Mouse (Mus musculus) erythroblast, adult 5-6 weeks (primary cell): ENCODE measurements around the gene Per1. TPM values are rescaled to one million over a fixed set of nuclear protein-coding genes. Genes with fewer than 3 reads are reported as not detected.

Experiments
- ATAC-seq: replicated peaks from 2 replicates; pipeline ENCODE4 v1.8.0; 2016; ENCODE audit warnings: moderate number of reproducible peaks, mild to moderate bottlenecking, moderate TSS enrichment, inconsistent platforms; ENCODE audit not compliant: poor library complexity, low FRiP score, severe bottlenecking
- total RNA-seq, 2 experiments: library from RNA; stranded (forward) in 1 of 2; stranded (reverse) in 1 of 2; fragments of 150-400 nt in 1 of 2; fragments of 200-764, 138-1000 nt in 1 of 2; gene quantifications; 2 replicates each; pipeline versions ENCODE4 v1.2.3 to v1.2.4; 2015 to 2017; ENCODE audit warnings: low replicate concordance in 2 of 2

The Per1 gene
- total RNA-seq, 2 experiments from 2014 or later: 1.9 to 2.3 TPM

DNA sequence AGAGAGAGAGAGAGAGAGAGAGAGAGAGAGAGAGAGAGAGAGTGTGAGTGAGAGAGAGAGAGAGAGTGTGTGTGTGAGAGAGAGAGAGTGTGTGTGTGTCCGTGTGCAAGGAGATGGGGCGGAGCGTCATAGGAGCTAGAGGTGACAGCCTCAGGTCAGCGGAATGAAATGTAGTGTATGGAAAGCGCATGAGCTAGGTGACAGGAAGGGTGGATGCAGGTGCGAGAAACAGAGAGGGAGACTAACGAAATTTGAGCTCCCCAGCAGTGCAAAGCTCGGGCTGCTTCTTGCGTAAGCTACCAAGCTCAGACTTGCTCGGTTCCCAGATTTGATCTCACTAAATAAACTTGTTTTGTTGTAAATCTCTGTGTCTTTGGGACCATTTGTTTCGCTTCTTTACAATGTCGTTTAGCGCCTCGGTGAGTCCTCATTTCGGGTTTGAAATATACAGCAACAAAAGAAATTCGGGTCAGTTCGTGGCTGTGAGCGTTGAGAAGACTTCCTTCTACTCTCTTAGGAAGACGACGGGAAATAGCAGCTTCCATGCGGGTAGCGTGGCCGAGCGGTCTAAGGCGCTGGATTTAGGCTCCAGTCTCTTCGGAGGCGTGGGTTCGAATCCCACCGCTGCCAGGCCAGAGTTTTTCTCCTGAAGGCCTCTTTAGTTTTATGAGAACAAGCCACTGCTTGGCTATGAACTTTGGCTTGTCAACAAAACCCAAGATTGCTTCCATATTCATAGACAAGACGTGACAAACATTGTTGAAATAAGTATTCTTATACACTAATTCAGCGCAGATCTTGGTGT, 28.9 kb downstream of the Per1 start:
- peak; percentile 38 for ATAC-seq

GRCm38 (mm10) chr11:69124498-69124847, 29.5 kb downstream of the Per1 start:
- 0 out of 2 replicates have a peak, but pooled peaks have one; percentile 14 for ATAC-seq

DNA sequence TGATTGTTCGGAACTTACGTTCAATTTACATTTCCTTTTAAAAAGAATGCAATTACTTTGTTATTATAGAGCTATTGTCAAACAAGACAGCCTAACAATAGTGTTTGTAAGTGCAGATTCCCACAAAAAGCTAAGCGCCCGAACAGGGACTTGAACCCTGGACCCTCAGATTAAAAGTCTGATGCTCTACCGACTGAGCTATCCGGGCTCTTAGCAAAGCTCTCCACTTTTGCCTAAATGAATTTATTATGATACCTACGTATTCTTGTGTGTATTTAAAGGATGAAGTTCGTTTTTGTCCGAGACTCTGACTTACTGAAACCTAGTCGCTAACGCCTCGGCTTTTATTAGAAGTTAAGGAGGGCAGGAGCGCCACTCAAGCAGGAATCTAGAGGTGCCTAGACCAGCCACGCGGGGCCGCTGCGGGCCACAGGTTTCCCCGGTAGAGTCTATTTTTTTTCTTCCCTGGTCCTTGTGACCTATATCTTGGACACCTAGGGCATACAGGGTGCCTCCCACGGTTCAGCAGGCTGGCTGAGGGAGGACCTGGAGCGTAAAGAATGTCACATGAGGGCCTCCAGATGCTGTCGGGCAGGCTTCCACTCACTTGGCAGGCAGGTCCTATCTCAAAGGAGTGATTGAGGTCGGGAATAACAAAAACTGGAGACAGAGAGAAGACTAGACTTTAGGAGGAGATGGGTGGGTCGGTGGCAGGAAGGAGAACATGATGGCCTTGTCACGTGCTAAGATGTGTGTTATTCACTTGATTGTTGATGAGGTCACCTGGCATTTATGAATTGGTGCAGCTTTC, 30.2 kb downstream of the Per1 start:
- peak; percentile 58 for ATAC-seq

- no peak for ATAC-seq
Measured at GRCm38 (mm10) chr11:69125852-69125918, 30.7 kb downstream of the Per1 start, which contains the start of gene Aloxe3. Aloxe3 (plus strand) TSS chr11:69125896.

DNA sequence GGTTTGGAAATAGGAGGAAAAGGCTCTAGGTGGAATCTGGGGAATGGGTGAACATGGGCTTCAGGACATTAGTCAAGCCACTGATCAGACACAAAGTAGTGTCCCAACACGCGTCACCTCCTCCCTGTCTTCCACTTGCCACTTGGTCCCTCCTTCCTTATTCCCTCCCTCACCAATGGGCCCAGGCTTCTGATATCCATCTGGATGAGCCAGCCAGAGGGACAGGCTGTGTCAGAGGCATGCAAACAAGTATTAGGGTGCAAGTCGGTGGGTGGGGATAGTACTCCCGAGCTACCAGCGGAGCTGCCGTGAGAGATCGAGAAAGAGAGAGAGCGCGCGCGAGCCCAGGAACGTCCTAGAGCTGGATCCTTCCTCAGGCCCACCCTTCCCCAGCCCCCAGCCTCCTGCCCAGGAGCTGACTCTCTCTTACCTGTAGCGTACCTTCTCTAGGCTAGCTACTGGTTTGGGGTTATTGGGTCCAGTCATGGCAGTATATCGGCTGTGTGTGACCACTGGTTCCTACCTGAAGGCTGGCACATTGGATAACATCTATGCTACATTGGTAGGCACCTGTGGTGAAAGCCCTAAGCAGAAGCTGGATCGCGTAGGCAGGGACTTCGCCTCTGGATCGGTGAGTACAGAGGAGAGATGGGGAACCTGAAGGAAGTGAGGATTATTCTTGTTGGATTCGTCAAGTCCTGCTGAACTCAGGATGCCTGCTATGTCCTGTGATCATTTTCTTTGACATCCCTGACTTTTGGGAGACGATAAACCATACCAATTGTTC, 31.1 kb downstream of the Per1 start:
- no peak for ATAC-seq

DNA sequence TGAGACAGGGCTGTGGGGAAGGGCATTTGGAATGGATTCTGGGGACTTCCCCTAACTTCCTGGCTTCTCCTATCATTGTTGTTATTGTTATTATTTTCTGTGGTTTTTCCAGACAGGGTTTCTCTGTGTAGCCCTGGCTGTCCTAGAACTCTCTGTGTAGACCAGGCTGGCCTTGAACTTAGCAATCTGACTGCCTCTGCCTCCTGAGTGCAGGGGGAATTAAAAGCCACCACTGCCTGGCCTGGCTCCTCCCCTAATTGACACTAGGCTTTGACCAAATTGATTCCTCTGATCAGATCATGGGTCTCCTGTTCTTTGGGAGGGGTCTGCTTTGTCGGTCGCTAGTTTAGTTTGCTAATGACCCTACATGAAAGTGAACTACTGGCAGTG, 31.7 kb downstream of the Per1 start:
- no peak for ATAC-seq

DNA sequence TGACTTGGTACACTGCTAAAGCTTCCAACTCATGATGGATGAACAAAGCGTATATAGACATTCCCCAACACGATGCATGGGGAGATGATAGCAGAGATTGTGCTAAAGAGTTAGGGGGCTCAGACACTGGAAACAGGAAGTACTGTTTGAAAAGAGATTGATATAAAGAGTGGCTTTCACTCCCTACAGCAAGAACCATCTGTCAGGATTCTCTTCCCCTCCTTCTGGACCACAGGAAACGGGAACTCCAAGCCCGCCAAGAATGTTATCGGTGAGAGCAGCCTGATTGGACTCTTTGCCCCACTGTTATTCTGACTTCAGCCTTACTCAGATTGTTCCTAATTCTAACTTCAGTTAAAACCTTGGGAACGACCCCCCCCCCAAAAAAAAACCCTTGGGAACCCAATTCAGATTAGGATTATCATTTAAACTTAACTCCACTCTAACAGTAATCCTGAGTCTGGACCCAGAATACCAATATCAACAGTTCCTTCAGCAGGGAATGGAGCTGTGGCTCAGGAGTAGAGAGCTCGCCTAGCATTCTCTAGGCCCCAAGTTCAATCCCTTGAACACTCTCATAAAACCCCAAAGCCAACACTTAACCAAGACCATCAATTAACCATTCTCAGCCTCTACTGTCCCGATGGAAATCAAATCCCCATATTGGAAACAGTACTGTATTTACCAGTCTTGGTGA, 33.6 kb downstream of the Per1 start:
- no peak for ATAC-seq

DNA sequence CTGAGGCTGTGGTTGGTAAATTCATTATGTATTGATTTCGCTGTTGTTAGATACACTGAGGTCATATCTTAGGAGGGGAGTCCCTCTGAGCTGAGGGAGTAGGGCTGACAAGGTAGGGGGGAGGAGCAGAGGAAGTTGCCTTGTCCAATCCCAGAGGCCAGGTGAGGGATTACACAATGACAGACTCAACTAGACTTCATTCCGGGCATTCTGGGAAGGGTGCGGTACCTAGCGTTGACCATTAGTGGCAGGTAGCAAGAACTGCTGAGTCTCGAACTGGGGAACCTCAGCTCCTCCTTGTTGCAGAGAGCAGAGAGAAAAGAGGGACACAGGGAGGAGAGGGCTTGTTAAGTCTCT, 38.5 kb downstream of the Per1 start:
- no peak for ATAC-seq

- peak; percentile 27; the same call in 1 of the 2 replicates for ATAC-seq
Measured at GRCm38 (mm10) chr11:69133923-69134621, 39.1 kb downstream of the Per1 start.

GRCm38 (mm10) chr11:69134622-69134968, 39.6 kb downstream of the Per1 start:
- ATAC-seq: no peak

- no peak for ATAC-seq
Measured at GRCm38 (mm10) chr11:69135361-69135760, 40.3 kb downstream of the Per1 start.

GRCm38 (mm10) chr11:69147546-69147945, 52.5 kb downstream of the Per1 start:
- ATAC-seq: no peak

GRCm38 (mm10) chr11:69148451-69148960, 53.5 kb downstream of the Per1 start:
- no peak for ATAC-seq

- ATAC-seq: no peak
Measured at GRCm38 (mm10) chr11:69149728-69150127, 54.7 kb downstream of the Per1 start.

DNA sequence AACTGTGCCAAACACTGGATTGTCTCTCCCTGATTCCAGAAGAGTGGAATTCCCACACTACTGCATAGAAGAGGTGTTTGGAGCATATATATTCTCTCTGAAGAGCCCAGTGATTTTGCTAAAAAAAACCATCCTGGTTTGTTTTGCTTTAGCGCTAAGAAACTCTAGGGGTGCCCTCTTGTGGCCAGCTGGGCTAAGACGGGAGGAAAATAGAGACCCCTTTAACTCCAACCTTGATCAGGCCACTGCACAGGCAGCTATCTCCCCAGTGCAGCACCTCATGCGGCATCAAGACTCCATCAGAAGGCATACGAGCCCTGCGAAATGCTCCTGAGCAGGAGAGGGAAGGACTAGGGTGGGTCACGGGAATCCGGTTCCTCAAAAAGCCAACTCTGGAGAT, 55.4 kb downstream of the Per1 start:
- ATAC-seq: peak; percentile 53; the same call in 1 of the 2 replicates

GRCm38 (mm10) chr11:69151004-69151403, 56.0 kb downstream of the Per1 start:
- no peak for ATAC-seq

GRCm38 (mm10) chr11:69153831-69154230, 58.8 kb downstream of the Per1 start:
- no peak for ATAC-seq

DNA sequence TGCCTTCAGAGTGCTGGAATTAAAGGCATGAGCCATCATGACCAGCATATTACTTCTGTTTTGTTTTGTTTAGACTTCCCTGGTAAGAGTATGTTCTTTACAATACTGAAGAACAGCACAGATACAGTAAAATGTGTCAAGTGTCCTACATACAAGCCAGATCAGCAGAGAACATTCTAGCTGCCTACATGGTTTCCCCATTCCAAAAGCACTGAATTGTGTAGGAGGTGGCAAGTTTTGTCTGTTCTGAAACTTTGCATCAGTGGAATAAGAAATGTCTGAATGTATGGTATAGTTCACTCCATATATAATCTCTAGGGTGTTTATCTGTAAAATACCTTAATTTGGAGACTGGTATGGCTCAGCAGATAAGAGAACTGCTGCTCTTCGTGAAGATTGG, 60.3 kb downstream of the Per1 start:
- no peak for ATAC-seq

DNA sequence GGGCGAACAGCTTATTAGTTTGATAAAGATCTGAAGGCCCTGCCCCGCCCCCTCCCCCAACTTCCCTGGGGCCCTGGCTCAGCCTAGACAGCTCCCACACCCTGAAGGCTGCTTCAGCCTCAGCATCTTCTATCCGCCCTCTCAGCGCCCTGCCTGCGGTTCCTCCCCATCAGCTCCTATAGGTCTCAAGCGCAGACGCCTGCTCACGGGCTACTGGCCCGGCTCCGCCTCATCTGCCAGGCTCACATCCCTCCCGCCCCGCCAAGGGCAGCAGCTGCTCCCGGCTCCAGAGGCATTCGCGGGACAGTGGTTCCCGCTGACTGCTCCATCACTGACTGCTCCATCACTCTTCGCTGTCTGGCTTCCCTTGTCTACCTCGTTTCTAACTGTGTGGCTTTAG, 61.8 kb downstream of the Per1 start, which contains the start of gene Alox12b:
Alox12b (plus strand) TSS at position 190 of the 400 bp plus-strand sequence.
- ATAC-seq: no peak
